Mouse (Mus musculus) erythroblast, embryonic 14.5 days (primary cell): Measurements from ENCODE around the gene Card19.

Experiments used
- GATA1 ChIP-seq: IDR thresholded peaks from 2 replicates; pipeline ENCODE4 v1.6.1; 2012; ENCODE audit warnings: low read length, inconsistent platforms, mixed read lengths
- TAL1 ChIP-seq: IDR thresholded peaks from 3 replicates; pipeline ENCODE4 v1.6.1; 2012; ENCODE audit warnings: low read length, inconsistent platforms, mixed read lengths

DNA sequence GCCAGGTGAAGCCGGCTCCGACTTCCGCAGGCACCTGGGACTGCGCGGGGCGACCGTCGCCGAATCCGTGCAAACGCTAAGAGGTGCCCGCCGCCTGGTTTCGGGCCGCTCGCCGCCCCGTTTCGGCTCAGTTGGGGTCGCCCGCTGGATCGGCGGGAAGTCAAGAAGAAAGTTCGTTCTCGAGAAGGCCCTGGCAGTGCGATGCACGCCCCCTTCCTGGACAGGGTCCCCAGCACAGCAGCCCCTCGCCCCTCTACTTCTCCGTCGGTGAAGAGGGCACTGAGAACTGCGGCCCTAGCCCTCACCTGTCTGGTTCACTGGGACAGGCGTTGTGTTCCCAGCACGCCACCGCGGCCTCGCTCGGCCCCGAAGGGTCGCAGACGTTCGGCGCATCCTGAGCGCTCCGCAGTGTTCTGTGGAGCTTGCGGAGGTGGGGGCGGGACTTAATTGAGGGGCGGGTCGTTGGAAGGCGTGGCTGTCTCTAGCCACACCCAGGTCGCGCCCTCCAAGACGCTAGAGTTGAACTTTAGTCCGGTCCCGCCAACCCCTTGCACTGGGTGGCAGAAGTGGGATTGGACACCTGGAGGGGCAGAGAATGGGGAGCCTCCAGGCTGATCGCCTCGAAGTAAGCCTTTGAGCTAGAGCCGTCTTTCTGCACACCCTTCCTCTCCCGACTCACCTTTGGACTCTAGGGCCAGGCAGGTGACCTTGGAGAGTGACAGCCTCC, 32.1 kb upstream of the Card19 start:
- TF ChIP-seq GATA1 (no peak), TAL1 (no peak)
